Mouse (Mus musculus) embryonic facial prominence, embryonic 13.5 days (tissue): ENCODE measurements around the gene Slc27a5. TPM values are rescaled to one million over a fixed set of nuclear protein-coding genes. Genes with fewer than 3 reads are reported as not detected.

Experiments used
- ATAC-seq: fragments of 200-750 bp; cut with Nextera tagmentation; 2 replicates; pipeline ENCODE4 v1.8.0; 2017; ENCODE audit warnings: low read depth; ENCODE audit not compliant: insufficient number of reproducible peaks, insufficient read depth, low FRiP score, low TSS enrichment
- H3K27ac ChIP-seq: fragments of 300-500 bp; sonication (generic); 2 replicates; pipeline ENCODE4 v1.5.1; 2015; ENCODE audit warnings: moderate library complexity, mild to moderate bottlenecking, inconsistent platforms
- H3K27me3 ChIP-seq: fragments of 300-500 bp; sonication (generic); 2 replicates; pipeline ENCODE4 v1.6.1; 2015; ENCODE audit warnings: mild to moderate bottlenecking, inconsistent platforms
- H3K36me3 ChIP-seq: fragments of 300-500 bp; sonication (generic); 2 replicates; pipeline ENCODE4 v1.6.1; 2015; ENCODE audit warnings: mild to moderate bottlenecking, inconsistent platforms
- H3K4me1 ChIP-seq: fragments of 300-500 bp; sonication (generic); 2 replicates; pipeline ENCODE4 v1.6.1; 2015; ENCODE audit warnings: inconsistent platforms
- H3K4me2 ChIP-seq: fragments of 300-500 bp; sonication (generic); 2 replicates; pipeline ENCODE4 v1.6.1; 2015; ENCODE audit warnings: moderate library complexity, mild to moderate bottlenecking, inconsistent platforms
- H3K4me3 ChIP-seq: fragments of 300-500 bp; sonication (generic); 2 replicates; pipeline ENCODE4 v1.5.1; 2015; ENCODE audit warnings: mild to moderate bottlenecking, inconsistent platforms
- H3K9ac ChIP-seq: fragments of 300-500 bp; sonication (generic); 2 replicates; pipeline ENCODE4 v1.6.1; 2015; ENCODE audit warnings: mild to moderate bottlenecking, inconsistent platforms
- H3K9me3 ChIP-seq: fragments of 300-500 bp; sonication (generic); 2 replicates; pipeline ENCODE4 v1.6.1; 2016; ENCODE audit warnings: inconsistent platforms
- WGBS: fragments of 180-500 bp; shearing (Covaris S2); methylation state at CpG from one replicate; pipeline ENCODE4 v1.1.7; 2015; ENCODE audit warnings: mixed read lengths; 5-methylcytosine and 5-hydroxymethylcytosine counted together
- polyA plus RNA-seq: library from polyadenylated mRNA; unstranded; fragments of >200 nt; fragmentation: Nextera tagmentation; extraction: Ambion mirVana; gene quantifications from 2 replicates; pipeline ENCODE4 v1.2.1, GENCODE M21; 2015

Slc27a5 gene
- polyA plus RNA-seq, 1 experiment from 2014 or later = 0.11 TPM

DNA sequence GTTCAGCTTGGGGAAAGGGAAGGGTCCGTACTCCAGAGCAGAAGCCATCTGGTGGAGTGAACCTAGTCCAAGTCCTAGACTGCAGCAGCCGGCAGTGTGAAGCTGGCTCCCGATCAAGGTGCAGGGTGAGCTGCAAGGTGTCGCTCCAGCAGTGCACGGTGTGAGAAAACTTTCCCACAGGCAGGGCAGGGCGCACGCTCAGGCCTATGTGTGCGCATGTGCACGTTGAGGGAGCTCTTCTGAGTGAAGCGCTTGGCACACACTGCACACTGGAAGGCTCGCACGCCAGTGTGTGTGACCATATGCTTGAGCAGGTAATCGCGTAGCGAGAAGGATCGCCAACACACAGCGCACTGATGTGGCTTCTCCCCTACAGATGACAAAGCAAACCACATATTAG is 8.0 kb upstream of the Slc27a5 start:
- H3K4me3 ChIP-seq = no peak overlapping the region
- peaks cover 46% of the 10 kb centered on the region for H3K36me3 ChIP-seq
- H3K9ac ChIP-seq = no peak overlapping the region
- no peak for ATAC-seq
- H3K27ac ChIP-seq = no peak overlapping the region
- H3K4me2 ChIP-seq = no peak overlapping the region
- WGBS = 88% methylated on average over 17 of the region's 17 CpGs
- H3K4me1 ChIP-seq = peaks cover 22% of the 10 kb centered on the region
- peaks cover 8% of the 10 kb centered on the region; the same call in 1 of the 2 replicates for H3K27me3 ChIP-seq
- no peaks in the 10 kb centered on the region for H3K9me3 ChIP-seq

DNA sequence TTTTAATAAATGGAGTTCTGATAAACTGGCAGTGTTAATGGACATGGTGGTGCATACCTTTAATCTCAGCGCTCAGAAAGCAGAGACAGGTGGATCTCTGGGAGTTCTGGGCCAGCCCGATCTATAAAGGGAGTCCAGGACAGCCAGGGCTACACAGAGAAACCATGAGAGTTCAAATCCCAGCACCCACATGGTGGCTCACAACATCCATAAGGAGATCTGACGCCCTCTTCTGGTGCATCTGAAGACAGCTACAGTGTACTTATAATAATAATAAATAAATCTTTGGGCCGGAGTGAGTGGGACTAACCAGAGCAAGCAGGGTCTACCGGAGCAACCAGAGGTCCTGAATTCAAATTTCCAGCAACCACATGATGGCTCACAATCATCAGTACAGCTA is 5.4 kb upstream of the Slc27a5 start:
- H3K27ac ChIP-seq = no peak overlapping the region
- no peaks in the 10 kb centered on the region for H3K9me3 ChIP-seq
- H3K9ac ChIP-seq = no peak overlapping the region
- H3K36me3 ChIP-seq = peaks cover 46% of the 10 kb centered on the region
- H3K4me1 ChIP-seq = peaks cover 9% of the 10 kb centered on the region
- H3K27me3 ChIP-seq = peaks cover 8% of the 10 kb centered on the region; the same call in 1 of the 2 replicates
- no peak for ATAC-seq
- no peak overlapping the region for H3K4me2 ChIP-seq
- H3K4me3 ChIP-seq = no peak overlapping the region
- 73% methylated on average over 5 of the region's 5 CpGs for WGBS

DNA sequence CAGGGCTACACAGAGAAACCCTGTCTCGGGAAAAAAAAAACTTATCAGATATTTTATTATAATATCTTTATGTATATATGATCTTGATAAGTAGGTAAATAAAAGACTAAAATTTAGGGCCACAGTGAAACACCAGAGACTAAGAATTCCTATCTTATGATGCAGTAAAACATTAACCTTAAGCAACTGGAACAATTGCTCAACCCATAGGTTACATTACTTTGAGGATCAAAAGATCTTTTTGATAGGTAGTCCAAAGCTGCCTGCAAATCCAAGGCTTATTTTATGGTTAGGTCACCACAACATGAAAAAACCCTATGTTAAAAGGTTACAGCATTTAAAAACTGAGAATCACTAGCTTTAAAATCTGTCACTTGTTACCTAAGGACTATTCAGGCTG is 3.6 kb upstream of the Slc27a5 start:
- no peak overlapping the region for H3K4me2 ChIP-seq
- H3K9ac ChIP-seq = no peak overlapping the region
- ATAC-seq = no peak
- no peak overlapping the region for H3K27ac ChIP-seq
- WGBS = 62% methylated on average over 1 of the region's 1 CpGs
- no peaks in the 10 kb centered on the region for H3K4me1 ChIP-seq
- peaks cover 30% of the 10 kb centered on the region for H3K36me3 ChIP-seq
- H3K4me3 ChIP-seq = no peak overlapping the region
- H3K27me3 ChIP-seq = no peaks in the 10 kb centered on the region
- no peaks in the 10 kb centered on the region for H3K9me3 ChIP-seq

DNA sequence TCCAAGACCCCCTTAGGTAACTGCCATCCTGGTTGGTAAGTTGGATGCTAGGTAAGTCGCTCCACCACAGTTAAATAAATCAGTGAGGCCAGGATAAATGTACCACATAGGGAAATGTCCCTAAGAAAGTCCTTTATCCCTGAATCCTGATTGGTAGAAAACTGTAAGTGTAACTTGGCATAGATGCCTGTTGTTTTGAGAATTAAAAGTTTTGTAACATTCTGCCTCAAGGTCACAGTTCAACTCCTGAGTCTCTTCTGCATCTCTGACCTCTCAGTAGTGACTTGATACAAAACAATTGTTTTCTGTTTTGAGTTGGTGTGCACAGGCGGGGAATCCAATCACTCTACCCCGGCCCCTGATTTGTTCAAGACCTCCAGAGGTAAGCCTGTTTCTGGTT is 859 bp upstream of the Slc27a5 start, which contains the start of gene Trim28:
TSS of gene Trim28 (plus strand) at position 264 of the 400 bp plus-strand sequence.
- Histone ChIP-seq H3K4me2 (no peak within 1 kb of the TSS), H3K4me1 (no peaks in the 10 kb centered on the region), H3K27ac (no peak within 1 kb of the TSS), H3K4me3 (no peak within 1 kb of the TSS), H3K36me3 (peaks cover 7% of the 10 kb centered on the region), H3K9me3 (no peaks in the 10 kb centered on the region), H3K9ac (no peak within 1 kb of the TSS), H3K27me3 (no peaks in the 10 kb centered on the region)
- no peak for ATAC-seq
- 67% methylated on average over 3 of the region's 3 CpGs for WGBS

DNA sequence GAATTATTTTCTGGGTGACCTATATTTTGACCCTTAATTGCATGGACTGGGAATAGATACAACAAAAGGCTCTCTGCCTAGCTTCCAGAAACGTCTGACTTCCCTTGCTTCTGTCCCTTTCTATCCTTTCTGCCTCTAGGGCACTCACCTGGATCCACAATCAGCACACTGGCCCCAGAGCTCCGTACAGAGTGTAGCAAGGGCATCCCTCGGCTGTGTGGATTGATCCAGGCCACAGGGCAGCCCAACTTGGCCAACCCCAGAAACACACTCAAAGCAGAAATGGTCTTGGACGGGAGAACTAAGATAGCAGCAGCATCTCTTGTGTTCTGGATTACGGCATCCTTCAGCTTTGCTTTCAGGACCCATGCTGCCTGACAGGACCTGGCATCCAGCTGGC is 762 bp downstream of the Slc27a5 start:
- ATAC-seq = no peak
- H3K4me1 ChIP-seq = no peaks in the 10 kb centered on the region
- H3K9me3 ChIP-seq = no peaks in the 10 kb centered on the region
- H3K4me2 ChIP-seq = no peak overlapping the region
- H3K36me3 ChIP-seq = no peaks in the 10 kb centered on the region
- H3K4me3 ChIP-seq = no peak overlapping the region
- no peak overlapping the region for H3K9ac ChIP-seq
- WGBS = 70% methylated on average over 5 of the region's 5 CpGs
- H3K27ac ChIP-seq = no peak overlapping the region
- H3K27me3 ChIP-seq = no peaks in the 10 kb centered on the region

DNA sequence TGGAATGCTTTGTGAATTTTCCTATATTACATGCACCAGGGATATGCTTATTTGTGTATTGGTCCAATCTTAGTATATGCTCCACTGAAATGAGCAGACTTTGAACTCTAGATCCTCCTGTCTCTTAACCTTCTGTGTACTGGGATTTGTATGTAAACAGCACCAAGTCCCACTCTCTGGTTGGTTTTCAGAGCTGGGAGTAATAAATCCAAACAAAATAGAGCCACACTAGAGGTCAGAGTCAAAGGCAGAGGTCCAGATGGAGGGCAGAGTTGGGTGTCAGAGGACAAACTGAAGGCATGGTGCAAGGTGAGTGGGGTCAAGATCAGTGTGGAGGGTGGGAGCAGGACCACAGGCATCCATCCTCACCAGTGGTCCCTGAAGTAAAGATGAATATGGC is 2.1 kb downstream of the Slc27a5 start:
- no peak overlapping the region for H3K4me2 ChIP-seq
- H3K9me3 ChIP-seq = no peaks in the 10 kb centered on the region
- no peaks in the 10 kb centered on the region for H3K36me3 ChIP-seq
- no peak overlapping the region for H3K9ac ChIP-seq
- no peak overlapping the region for H3K4me3 ChIP-seq
- no peaks in the 10 kb centered on the region for H3K4me1 ChIP-seq
- H3K27me3 ChIP-seq = no peaks in the 10 kb centered on the region
- ATAC-seq = no peak
- no peak overlapping the region for H3K27ac ChIP-seq

DNA sequence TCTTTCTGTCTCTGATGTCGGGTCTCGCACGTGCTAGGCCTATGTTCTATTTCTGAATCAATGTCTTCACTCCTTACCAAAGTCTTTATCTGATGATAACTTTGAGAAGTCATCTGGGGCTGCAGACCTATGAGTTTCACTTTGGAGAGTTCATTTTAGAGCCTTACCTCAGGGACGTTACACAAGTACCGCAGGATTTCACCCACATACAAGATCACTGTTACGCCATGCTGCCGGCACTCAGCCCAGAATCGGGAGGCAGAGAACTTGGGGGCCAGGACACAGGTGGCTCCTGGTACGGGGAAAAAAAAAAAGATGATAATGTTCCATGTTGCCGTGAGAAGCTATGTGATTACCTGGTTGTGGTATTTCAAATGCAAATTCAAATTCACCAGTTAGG is 4.8 kb downstream of the Slc27a5 start:
- H3K4me2 ChIP-seq = no peak overlapping the region
- no peak for ATAC-seq
- no peaks in the 10 kb centered on the region for H3K4me1 ChIP-seq
- H3K27ac ChIP-seq = no peak overlapping the region
- H3K36me3 ChIP-seq = no peaks in the 10 kb centered on the region
- no peaks in the 10 kb centered on the region for H3K9me3 ChIP-seq
- no peak overlapping the region for H3K9ac ChIP-seq
- no peak overlapping the region for H3K4me3 ChIP-seq
- 87% methylated on average over 10 of the region's 10 CpGs for WGBS
- no peaks in the 10 kb centered on the region for H3K27me3 ChIP-seq

DNA sequence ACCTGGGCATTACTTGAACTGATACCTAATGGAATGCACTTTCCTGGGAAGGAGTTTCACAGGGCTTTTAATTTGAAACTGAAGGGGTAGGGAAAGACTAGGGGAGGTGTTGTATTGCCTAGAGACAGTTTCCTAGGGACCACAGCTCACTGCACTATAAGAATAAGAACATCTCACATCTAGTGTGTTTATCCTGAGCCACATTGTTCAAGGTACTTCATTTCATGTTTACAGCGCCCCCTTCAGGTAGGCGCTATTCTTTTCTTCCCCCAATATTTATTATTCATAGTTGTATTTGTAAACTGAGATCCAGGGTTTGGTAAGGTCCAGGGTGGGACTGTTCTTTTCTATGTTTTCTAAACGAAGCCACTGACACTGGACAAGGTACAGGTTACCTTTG is 5.8 kb downstream of the Slc27a5 start:
- Histone ChIP-seq H3K4me2 (no peak overlapping the region), H3K27ac (no peak overlapping the region), H3K27me3 (no peaks in the 10 kb centered on the region), H3K4me1 (no peaks in the 10 kb centered on the region), H3K4me3 (no peak overlapping the region), H3K9ac (no peak overlapping the region), H3K36me3 (no peaks in the 10 kb centered on the region), H3K9me3 (no peaks in the 10 kb centered on the region)
- 4% methylated on average over 3 of the region's 3 CpGs for WGBS
- no peak for ATAC-seq

DNA sequence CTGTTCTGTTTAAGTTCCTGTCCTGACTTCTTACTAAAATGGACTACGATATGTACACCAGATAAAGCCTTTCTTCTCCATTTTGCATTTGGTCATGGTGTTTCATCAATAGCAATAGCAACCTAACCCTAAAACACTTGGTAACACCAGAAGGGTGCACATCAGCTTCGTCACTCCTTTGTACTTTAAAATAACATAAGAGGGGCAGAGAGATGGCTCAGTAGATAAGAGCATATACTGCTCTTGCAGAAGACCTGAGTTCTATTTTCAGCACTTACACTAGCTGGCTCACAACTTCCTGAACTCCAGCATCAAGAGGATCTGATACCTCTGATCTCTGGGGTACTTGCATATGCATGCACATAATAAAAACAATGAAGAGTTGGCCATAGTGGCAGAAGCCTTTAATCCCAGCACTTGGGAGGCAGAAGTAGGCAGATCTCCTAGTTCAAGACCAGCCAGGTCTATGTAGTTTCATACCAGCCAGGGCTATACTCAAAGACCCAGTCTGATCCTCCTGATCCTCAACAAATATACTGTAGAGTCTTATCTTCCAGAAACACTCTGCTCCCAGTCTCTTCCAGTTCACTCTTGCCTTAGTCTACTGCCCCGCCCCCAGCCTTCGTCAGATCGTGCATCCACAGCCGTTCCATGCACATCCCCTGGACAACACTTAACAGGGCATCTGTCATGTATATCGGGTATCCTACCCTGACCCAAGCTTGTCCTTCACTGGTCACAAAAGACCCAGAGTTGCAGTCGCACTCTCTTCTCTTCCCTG is 10.4 kb downstream of the Slc27a5 start:
- 82% methylated on average over 8 of the region's 8 CpGs for WGBS
- H3K4me1 ChIP-seq = no peaks in the 10 kb centered on the region
- no peak overlapping the region for H3K4me3 ChIP-seq
- no peaks in the 10 kb centered on the region for H3K9me3 ChIP-seq
- H3K36me3 ChIP-seq = no peaks in the 10 kb centered on the region; the same call in 1 of the 2 replicates
- H3K4me2 ChIP-seq = no peak overlapping the region
- no peak overlapping the region for H3K27ac ChIP-seq
- H3K9ac ChIP-seq = no peak overlapping the region
- ATAC-seq = no peak
- no peaks in the 10 kb centered on the region for H3K27me3 ChIP-seq

DNA sequence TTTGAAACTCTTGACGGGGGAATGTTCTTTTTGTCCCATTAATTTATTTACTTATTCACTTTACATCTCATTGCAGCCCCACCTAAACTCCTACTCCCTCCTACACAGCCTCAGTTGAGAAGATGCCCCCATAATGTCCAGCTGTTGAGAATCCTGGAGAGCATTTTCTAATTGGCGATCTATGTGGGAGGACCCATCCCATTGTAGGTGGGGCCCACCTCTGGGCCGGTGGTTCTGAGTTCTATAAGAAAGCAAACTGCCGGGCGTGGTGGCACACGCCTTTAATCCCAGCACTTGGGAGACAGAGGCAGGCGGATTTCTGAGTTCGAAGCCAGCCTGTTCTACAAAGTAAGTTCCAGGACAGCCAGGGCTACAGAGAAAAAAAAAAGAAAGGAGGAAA is 11.1 kb downstream of the Slc27a5 start:
- H3K4me1 ChIP-seq = no peaks in the 10 kb centered on the region
- no peak for ATAC-seq
- H3K27me3 ChIP-seq = no peaks in the 10 kb centered on the region
- H3K4me3 ChIP-seq = no peak overlapping the region
- H3K9me3 ChIP-seq = no peaks in the 10 kb centered on the region
- H3K4me2 ChIP-seq = no peak overlapping the region
- 89% methylated on average over 8 of the region's 8 CpGs for WGBS
- H3K27ac ChIP-seq = no peak overlapping the region
- H3K36me3 ChIP-seq = peaks cover 6% of the 10 kb centered on the region
- no peak overlapping the region for H3K9ac ChIP-seq

DNA sequence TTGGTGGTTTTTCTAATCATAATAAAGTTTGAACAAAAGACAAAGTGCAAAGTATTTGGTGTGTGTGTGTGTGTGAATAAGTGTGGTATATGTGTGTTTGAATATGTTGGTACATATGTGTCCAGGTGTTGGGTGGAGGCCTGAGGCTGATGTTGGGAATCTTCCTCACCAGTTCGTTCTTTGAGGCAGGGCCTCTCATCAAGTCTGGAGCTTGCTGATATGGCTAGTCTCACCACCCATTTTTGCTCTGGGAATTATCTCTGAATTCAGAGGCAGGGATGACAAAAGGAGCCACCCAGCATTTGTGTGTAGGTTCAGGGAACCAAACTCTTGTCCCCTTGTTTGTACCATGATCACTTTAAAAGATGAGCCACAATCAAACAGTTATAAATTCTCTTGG is 12.3 kb downstream of the Slc27a5 start:
- no peak for ATAC-seq
- Histone ChIP-seq H3K9me3 (no peaks in the 10 kb centered on the region), H3K4me2 (no peak overlapping the region), H3K27me3 (no peaks in the 10 kb centered on the region), H3K9ac (no peak overlapping the region), H3K4me1 (no peaks in the 10 kb centered on the region), H3K36me3 (peaks cover 11% of the 10 kb centered on the region), H3K27ac (no peak overlapping the region), H3K4me3 (no peak overlapping the region)
- 81% methylated on average over 1 of the region's 1 CpGs for WGBS

DNA sequence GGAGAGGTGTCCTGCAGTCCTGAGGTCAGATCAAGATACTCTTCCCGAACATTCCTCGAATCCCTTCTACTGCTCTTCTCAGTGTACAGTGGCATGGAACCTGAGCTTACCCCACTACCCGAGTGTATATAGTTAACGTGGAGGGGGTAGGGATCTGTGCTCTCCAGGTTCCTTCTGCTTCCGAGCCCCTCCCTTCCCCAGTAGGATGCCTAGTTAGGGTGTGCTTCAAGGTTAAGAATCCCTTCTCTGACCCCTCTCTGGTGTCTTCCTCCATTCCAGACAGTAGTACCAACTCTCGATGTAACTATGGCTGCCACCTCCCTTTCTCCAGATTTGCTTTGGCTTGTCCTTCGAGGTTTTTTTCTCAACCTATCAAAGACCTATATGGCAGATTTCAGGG is 17.7 kb downstream of the Slc27a5 start:
- WGBS = 91% methylated on average over 7 of the region's 7 CpGs
- peaks cover 11% of the 10 kb centered on the region for H3K36me3 ChIP-seq

More for the DNA sequence above, 17.7 kb downstream of the Slc27a5 start:
- Histone ChIP-seq H3K9me3 (no peaks in the 10 kb centered on the region), H3K27ac (no peak overlapping the region), H3K27me3 (no peaks in the 10 kb centered on the region), H3K4me1 (peaks cover 14% of the 10 kb centered on the region), H3K9ac (no peak overlapping the region), H3K4me2 (no peak overlapping the region), H3K4me3 (no peak overlapping the region)
- no peak for ATAC-seq
